Mouse (Mus musculus) midbrain, postnatal 0 days (tissue): ENCODE results near the gene Anapc15-ps. TPM values are rescaled to one million over a fixed set of nuclear protein-coding genes. Genes with fewer than 3 reads are reported as not detected.

Source experiments
- ATAC-seq: fragments of 200-750 bp; cut with Nextera tagmentation; 2 replicates; pipeline ENCODE4 v1.8.0; 2017; ENCODE audit warnings: moderate number of reproducible peaks, mild to moderate bottlenecking, moderate TSS enrichment, moderate library complexity; ENCODE audit not compliant: low FRiP score
- DNase-seq: peaks from one replicate; pipeline ENCODE4 v3.0.0-alpha.2; 2015; ENCODE audit warnings: low spot score
- H3K27ac ChIP-seq: fragments of 300-500 bp; sonication (generic); 2 replicates; pipeline ENCODE4 v1.5.1; 2014; ENCODE audit warnings: low read depth, mild to moderate bottlenecking, low read length, mixed read lengths
- H3K27me3 ChIP-seq: fragments of 300-500 bp; sonication (generic); 2 replicates; pipeline ENCODE4 v1.6.1; 2014; ENCODE audit warnings: low read length, control low read depth, mixed read lengths; ENCODE audit not compliant: insufficient read depth
- H3K36me3 ChIP-seq: fragments of 300-500 bp; sonication (generic); 2 replicates; pipeline ENCODE4 v1.6.1; 2014; ENCODE audit warnings: low read length, control low read depth, mixed read lengths; ENCODE audit not compliant: insufficient read depth
- H3K4me1 ChIP-seq: fragments of 300-500 bp; sonication (generic); 2 replicates; pipeline ENCODE4 v1.6.1; 2014; ENCODE audit warnings: mild to moderate bottlenecking, control low read depth, antibody characterized with exemption, low read length, mixed read lengths; ENCODE audit not compliant: insufficient read depth
- H3K4me2 ChIP-seq: fragments of 300-500 bp; sonication (generic); 2 replicates; pipeline ENCODE4 v1.6.1; 2014; ENCODE audit warnings: low read depth, mild to moderate bottlenecking, low read length, mixed read lengths; ENCODE audit not compliant: poor library complexity, severe bottlenecking
- H3K4me3 ChIP-seq: fragments of 300-500 bp; sonication (generic); 2 replicates; pipeline ENCODE4 v1.5.1; 2014; ENCODE audit warnings: low read depth, mild to moderate bottlenecking, low read length, moderate library complexity
- H3K9ac ChIP-seq: fragments of 300-500 bp; sonication (generic); replicated peaks from 2 replicates; pipeline ENCODE4 v1.6.1; 2014; ENCODE audit warnings: mild to moderate bottlenecking, low read length, moderate library complexity, mixed read lengths; ENCODE audit not compliant: poor library complexity, severe bottlenecking
- H3K9me3 ChIP-seq: fragments of 300-500 bp; sonication (generic); 2 replicates; pipeline ENCODE4 v1.6.1; 2016; ENCODE audit warnings: low read length, control low read depth
- CTCF ChIP-seq: IDR thresholded peaks from 2 replicates; pipeline ENCODE4 v1.5.1; 2016; ENCODE audit warnings: antibody characterized with exemption, mild to moderate bottlenecking
- WGBS: fragments of 180-500 bp; shearing (Covaris S2); extraction: QIAGEN DNeasy Blood & Tissue Kit; methylation state at CpG from one replicate; pipeline ENCODE4 v1.1.7; 2014; 5-methylcytosine and 5-hydroxymethylcytosine counted together
- polyA plus RNA-seq: library from polyadenylated mRNA; unstranded; fragments of >200 nt; fragmentation: Nextera tagmentation; extraction: Ambion mirVana; gene quantifications from 2 replicates; pipeline ENCODE4 v1.2.1, GENCODE M21; 2015
- total RNA-seq: library from RNA; depleted of rRNA; stranded (reverse); fragments of >200 nt; gene quantifications from 2 replicates; pipeline ENCODE4 v1.2.3, GENCODE M21; 2014

The Anapc15-ps gene
- total and polyA plus RNA-seq, 2 experiments from 2014 or later: not detected

GRCm38 (mm10) chr10:95695603-95696252, 22.5 kb upstream of the Anapc15-ps start:
- H3K9me3 ChIP-seq: no peaks in the 10 kb centered on the region
- H3K36me3 ChIP-seq: no peaks in the 10 kb centered on the region
- no peaks in the 10 kb centered on the region for H3K27me3 ChIP-seq
- no peak overlapping the region for H3K27ac ChIP-seq
- no peaks in the 10 kb centered on the region for H3K4me1 ChIP-seq
- TF ChIP-seq CTCF: no peak
- H3K4me3 ChIP-seq: no peak overlapping the region
- no peak overlapping the region for H3K9ac ChIP-seq
- 88% methylated on average over 18 of the region's 18 CpGs for WGBS
- H3K4me2 ChIP-seq: no peak overlapping the region
- DNase-seq (no peak), ATAC-seq (no peak)

- Histone ChIP-seq H3K36me3 (no peaks in the 10 kb centered on the region), H3K4me2 (peak overlapping the region; percentile 20; the same call in 1 of the 2 replicates), H3K4me3 (no peak overlapping the region), H3K4me1 (no peaks in the 10 kb centered on the region), H3K27me3 (no peaks in the 10 kb centered on the region), H3K9ac (no peak overlapping the region), H3K9me3 (no peaks in the 10 kb centered on the region), H3K27ac (no peak overlapping the region)
- ATAC-seq (peak; percentile 66; the same call in 1 of the 2 replicates), DNase-seq (no peak)
- no peak for TF ChIP-seq CTCF
- 48% methylated on average over 12 of the region's 12 CpGs for WGBS
Observed at GRCm38 (mm10) chr10:95694559-95695251, 21.5 kb upstream of the Anapc15-ps start.

GRCm38 (mm10) chr10:95691347-95691746, 18.1 kb upstream of the Anapc15-ps start:
- H3K27ac ChIP-seq: no peak overlapping the region
- no peaks in the 10 kb centered on the region for H3K9me3 ChIP-seq
- no peak overlapping the region for H3K9ac ChIP-seq
- WGBS: 98% methylated on average over 4 of the region's 4 CpGs
- no peak overlapping the region for H3K4me2 ChIP-seq
- no peak overlapping the region for H3K4me3 ChIP-seq
- no peak for TF ChIP-seq CTCF
- DNase-seq (no peak), ATAC-seq (no peak)
- no peaks in the 10 kb centered on the region for H3K27me3 ChIP-seq
- no peaks in the 10 kb centered on the region for H3K4me1 ChIP-seq
- no peaks in the 10 kb centered on the region for H3K36me3 ChIP-seq

- no peaks in the 10 kb centered on the region for H3K4me1 ChIP-seq
- no peak overlapping the region for H3K4me2 ChIP-seq
- no peaks in the 10 kb centered on the region for H3K9me3 ChIP-seq
- no peak for DNase-seq
- no peaks in the 10 kb centered on the region for H3K27me3 ChIP-seq
- no peak for TF ChIP-seq CTCF
- H3K27ac ChIP-seq: no peak overlapping the region
- 94% methylated on average over 1 of the region's 1 CpGs for WGBS
- H3K4me3 ChIP-seq: no peak overlapping the region
- no peak for ATAC-seq
- H3K36me3 ChIP-seq: no peaks in the 10 kb centered on the region
- H3K9ac ChIP-seq: no peak overlapping the region
Observed at GRCm38 (mm10) chr10:95689833-95690232, 16.6 kb upstream of the Anapc15-ps start.

GRCm38 (mm10) chr10:95689058-95689457, 15.8 kb upstream of the Anapc15-ps start:
- no peak overlapping the region for H3K4me3 ChIP-seq
- no peak for TF ChIP-seq CTCF
- ATAC-seq (no peak), DNase-seq (no peak)
- no peaks in the 10 kb centered on the region for H3K4me1 ChIP-seq
- no peaks in the 10 kb centered on the region for H3K27me3 ChIP-seq
- H3K27ac ChIP-seq: no peak overlapping the region
- H3K36me3 ChIP-seq: no peaks in the 10 kb centered on the region
- H3K9ac ChIP-seq: no peak overlapping the region
- no peak overlapping the region for H3K4me2 ChIP-seq
- WGBS: 65% methylated on average over 7 of the region's 7 CpGs
- no peaks in the 10 kb centered on the region for H3K9me3 ChIP-seq

- Histone ChIP-seq H3K27me3 (no peaks in the 10 kb centered on the region), H3K4me3 (no peak overlapping the region), H3K4me2 (no peak overlapping the region), H3K27ac (no peak overlapping the region), H3K9ac (no peak overlapping the region), H3K9me3 (no peaks in the 10 kb centered on the region), H3K4me1 (no peaks in the 10 kb centered on the region), H3K36me3 (no peaks in the 10 kb centered on the region)
- no peak for TF ChIP-seq CTCF
- DNase-seq: no peak
- 81% methylated on average over 21 of the region's 21 CpGs for WGBS
- ATAC-seq: no peak
Observed at GRCm38 (mm10) chr10:95687558-95688141, 14.4 kb upstream of the Anapc15-ps start.
